Mouse (Mus musculus) mesoderm, embryonic 11.5 days (tissue): ENCODE results near the gene Cln5.

Experiments
- DNase-seq: peaks from one replicate; pipeline ENCODE4 v3.0.0-alpha.2; 2012; ENCODE audit warnings: low read depth, low spot score

Gene Cln5

DNA sequence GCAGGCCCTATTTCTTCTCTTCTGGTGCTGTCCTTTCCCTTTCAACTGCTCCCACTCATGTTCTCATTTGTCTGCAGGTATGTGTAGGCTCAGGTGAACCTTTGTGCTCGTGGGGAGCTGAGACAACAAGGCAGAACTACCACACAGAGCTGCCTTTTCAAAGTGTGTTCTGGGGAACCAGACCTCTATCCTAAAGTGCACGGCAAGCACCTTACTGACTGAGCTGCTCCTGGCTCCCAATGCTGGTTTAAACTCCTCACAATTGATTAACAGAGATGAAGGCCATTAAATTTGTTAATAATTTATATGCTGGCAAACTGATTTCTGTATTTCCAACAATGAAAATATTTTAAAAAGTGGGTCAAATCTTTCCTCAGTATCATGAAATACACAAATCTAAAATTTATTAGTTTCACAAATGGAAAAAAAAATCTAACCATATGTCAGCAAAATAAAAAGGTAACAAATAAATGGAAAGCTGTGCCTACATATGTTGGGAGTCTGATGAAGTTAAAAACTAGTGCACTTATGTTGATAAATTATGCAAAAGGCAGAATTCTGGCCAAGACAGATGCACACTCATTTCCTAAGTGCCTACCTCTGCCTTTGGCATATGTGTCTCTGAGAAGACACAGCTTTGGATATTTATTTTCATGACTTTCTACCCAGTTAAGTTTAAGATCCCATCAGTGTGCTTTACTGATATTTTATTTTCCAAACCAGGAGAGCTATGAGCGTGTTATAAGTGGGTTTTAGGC, 42.8 kb downstream of the Cln5 start:
- DNase-seq, result no peak

- no peak for DNase-seq
These were observed 45.1 kb downstream of the Cln5 start for GRCm38 (mm10) chr14:103114994-103115670.

- DNase-seq, result no peak
These were observed 55.7 kb downstream of the Cln5 start for GRCm38 (mm10) chr14:103125756-103126155.
